Mouse (Mus musculus) testis, adult 2 months (tissue): Measurements from ENCODE around the gene Itgb2l.

Source experiments
- CTCF ChIP-seq: fragments of 200-500 bp; IDR thresholded peaks from 2 replicates; pipeline ENCODE4 v1.5.1; 2012; ENCODE audit warnings: low read depth, mild to moderate bottlenecking, inconsistent platforms, low read length, moderate library complexity; ENCODE audit not compliant: control insufficient read depth, insufficient read depth, insufficient replicate concordance
- POLR2A ChIP-seq: fragments of 200-500 bp; IDR thresholded peaks from 2 replicates; pipeline ENCODE4 v1.6.1; 2012; ENCODE audit warnings: low read depth, mild to moderate bottlenecking, inconsistent platforms, low read length, moderate library complexity; ENCODE audit not compliant: control insufficient read depth

- TF ChIP-seq POLR2A, result no peak
- no peak for TF ChIP-seq CTCF
Measured at GRCm38 (mm10) chr16:96454086-96454485, 10.7 kb upstream of the Itgb2l start.
